Mouse (Mus musculus): ENCODE measurements at regions not wholly inside any gene's neighbourhood (a gene's known extent, or its start where the extent isn't known, plus 50 kb on each side); places are given as distances from the start of the nearest gene placed in this dataset.

DNA sequence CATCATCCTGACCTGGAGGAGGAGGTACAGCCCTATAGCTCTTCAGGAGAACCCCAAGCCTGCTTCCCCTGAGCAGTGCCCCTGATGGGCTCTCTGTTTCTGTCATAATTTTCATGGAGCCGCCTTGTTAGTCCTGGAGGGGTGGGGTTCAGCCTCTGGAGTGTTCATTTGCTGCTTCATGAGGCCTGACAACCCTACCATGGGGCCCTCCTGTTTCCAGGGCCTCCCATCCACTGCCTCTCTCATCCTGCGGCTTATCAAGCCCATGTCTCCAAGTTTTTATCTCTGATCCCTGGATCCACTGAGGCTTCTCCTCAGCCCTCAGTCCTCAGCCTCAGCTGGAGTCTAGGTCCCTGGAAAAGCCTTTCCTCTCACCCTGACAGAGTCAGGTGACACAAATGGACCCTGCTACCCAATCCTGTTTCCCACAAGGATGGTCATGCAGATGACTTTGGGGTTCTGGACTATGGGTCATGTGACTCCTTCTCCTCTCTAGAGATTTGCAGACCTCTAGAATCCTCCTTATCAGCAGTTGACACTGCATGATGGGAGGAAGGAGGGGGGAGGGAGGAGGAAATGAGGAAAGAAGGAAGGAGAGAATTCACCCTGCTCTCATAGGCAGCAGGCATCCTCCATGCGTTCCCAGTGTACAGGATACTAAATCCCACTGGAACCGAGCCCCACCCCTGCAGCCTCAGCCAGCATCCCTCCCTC, 59.3 kb upstream of the Runx3 start:
- ATAC-seq (ENCODE audit: low FRiP score) (no peak), DNase-seq (ENCODE audit: low spot score) (no peak)
- no peaks in the 10 kb centered on the region for H3K36me3 ChIP-seq (replicated peaks; ENCODE audit: control insufficient read depth, insufficient read depth)
- no peaks in the 10 kb centered on the region for H3K4me1 ChIP-seq (replicated peaks; ENCODE audit: control insufficient read depth, insufficient read depth, low read length)
- 75% methylated on average over 4 of the region's 4 CpGs for WGBS
- H3K9me3 ChIP-seq (ENCODE audit: control insufficient read depth, low read length) = no peaks in the 10 kb centered on the region
- H3K4me3 ChIP-seq (replicated peaks; ENCODE audit: low read length) = no peak overlapping the region
- H3K27ac ChIP-seq = no peak overlapping the region
- H3K9ac ChIP-seq = no peak overlapping the region
- H3K27me3 ChIP-seq (ENCODE audit: control insufficient read depth, insufficient read depth, low read length) = no peaks in the 10 kb centered on the region
- H3K4me2 ChIP-seq (replicated peaks) = no peak overlapping the region

DNA sequence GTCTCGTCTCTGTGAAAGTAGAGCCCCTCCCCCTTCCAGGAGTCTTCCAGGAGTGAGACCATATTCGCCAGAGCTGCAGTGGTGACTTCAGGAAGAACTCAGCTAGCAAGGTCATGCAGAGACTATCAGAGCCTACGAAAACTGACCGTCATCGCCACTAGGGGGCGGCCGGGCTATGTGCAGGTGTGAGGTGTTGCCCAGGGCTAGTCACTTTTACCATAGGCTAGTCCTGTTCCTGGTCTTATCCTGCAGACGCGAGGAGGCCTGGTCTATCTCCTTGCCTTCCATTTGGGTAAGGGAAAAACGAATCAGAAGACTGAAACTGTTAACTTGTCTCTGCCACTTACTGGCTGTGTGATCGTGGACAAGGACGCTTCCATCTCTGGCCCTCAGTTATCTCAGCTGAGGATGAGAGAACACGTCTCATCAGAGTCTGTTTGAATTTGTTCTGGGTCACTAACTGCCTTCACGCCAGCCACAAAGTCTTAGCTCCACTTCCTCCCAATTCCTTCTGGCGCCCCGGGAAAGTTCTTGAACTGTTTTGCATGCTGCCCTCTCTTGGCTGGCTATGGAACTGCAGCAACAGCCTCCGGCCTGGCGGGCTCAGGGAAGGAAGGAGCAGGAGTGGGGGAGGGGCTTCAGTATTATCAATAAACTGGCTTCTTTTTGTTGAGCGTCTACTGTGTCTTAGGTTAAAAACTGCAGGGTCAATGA, 53.5 kb upstream of the Runx3 start:
- Histone ChIP-seq H3K27me3 (ENCODE audit: control insufficient read depth, insufficient read depth, low read length) (no peaks in the 10 kb centered on the region), H3K36me3 (replicated peaks; ENCODE audit: control insufficient read depth, insufficient read depth) (no peaks in the 10 kb centered on the region), H3K9ac (no peak overlapping the region), H3K4me1 (replicated peaks; ENCODE audit: control insufficient read depth, insufficient read depth, low read length) (no peaks in the 10 kb centered on the region), H3K4me3 (replicated peaks; ENCODE audit: low read length) (no peak overlapping the region), H3K4me2 (replicated peaks) (0 out of 2 replicates have a peak overlapping the region, but pooled peaks have one; percentile 6), H3K9me3 (ENCODE audit: control insufficient read depth, low read length) (no peaks in the 10 kb centered on the region), H3K27ac (no peak overlapping the region)
- no peak for ATAC-seq (ENCODE audit: low FRiP score)
- WGBS = 10% methylated on average over 19 of the region's 19 CpGs
- DNase-seq (ENCODE audit: low spot score) = peak; percentile 80

DNA sequence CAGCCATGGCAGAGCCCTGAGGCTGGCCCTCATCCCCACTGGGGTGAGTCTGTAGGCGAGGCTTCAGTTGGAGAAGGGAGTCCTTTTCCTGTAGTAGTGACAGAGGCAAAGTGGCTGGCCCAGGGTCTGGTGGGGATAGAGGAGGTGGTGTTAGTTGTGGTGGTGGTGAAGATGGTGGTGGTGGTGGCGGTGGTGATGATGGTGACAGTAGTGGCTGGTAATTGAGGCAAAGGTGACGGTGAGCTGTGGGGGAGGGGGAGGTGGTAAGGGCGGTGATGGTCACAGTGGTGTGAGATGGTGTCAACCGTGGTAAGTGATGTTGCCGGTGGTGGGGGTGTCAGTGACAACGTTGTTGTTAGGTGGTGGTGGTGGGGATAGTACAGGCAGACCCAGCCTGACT, 52.6 kb upstream of the Runx3 start:
- no peaks in the 10 kb centered on the region for H3K4me1 ChIP-seq (replicated peaks; ENCODE audit: control insufficient read depth, insufficient read depth, low read length)
- no peak for DNase-seq (ENCODE audit: low spot score)
- H3K4me2 ChIP-seq (replicated peaks) = no peak overlapping the region
- WGBS = 92% methylated on average over 7 of the region's 7 CpGs
- H3K27me3 ChIP-seq (ENCODE audit: control insufficient read depth, insufficient read depth, low read length) = no peaks in the 10 kb centered on the region
- ATAC-seq (ENCODE audit: low FRiP score) = no peak
- H3K27ac ChIP-seq = no peak overlapping the region
- no peak overlapping the region for H3K4me3 ChIP-seq (replicated peaks; ENCODE audit: low read length)
- no peaks in the 10 kb centered on the region for H3K9me3 ChIP-seq (ENCODE audit: control insufficient read depth, low read length)
- no peaks in the 10 kb centered on the region for H3K36me3 ChIP-seq (replicated peaks; ENCODE audit: control insufficient read depth, insufficient read depth)
- H3K9ac ChIP-seq = no peak overlapping the region

DNA sequence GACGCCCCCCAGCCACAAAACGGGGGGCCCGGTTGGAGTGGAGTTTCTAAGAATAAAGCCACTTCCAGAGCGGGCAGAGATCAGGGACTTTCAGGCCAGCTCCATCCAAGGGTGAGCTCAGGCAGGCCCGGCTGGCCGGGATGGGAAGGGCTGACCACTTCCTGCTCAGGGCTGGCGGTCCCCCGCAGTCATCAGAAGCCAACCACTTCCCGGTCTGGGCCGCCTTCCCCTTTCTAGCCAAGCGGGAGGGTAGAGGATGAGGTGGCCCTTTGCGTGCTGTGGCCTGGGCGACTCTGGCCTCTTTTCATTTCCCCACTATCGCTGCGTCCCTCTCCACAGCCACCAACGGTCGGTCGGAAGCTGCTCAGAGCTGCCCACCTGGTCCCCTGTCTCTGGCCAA, 50.6 kb upstream of the Runx3 start:
- Histone ChIP-seq H3K4me3 (replicated peaks; ENCODE audit: low read length) (no peak overlapping the region), H3K36me3 (replicated peaks; ENCODE audit: control insufficient read depth, insufficient read depth) (no peaks in the 10 kb centered on the region), H3K4me1 (replicated peaks; ENCODE audit: control insufficient read depth, insufficient read depth, low read length) (no peaks in the 10 kb centered on the region), H3K27me3 (ENCODE audit: control insufficient read depth, insufficient read depth, low read length) (no peaks in the 10 kb centered on the region), H3K9ac (no peak overlapping the region), H3K27ac (no peak overlapping the region), H3K4me2 (replicated peaks) (no peak overlapping the region), H3K9me3 (ENCODE audit: control insufficient read depth, low read length) (no peaks in the 10 kb centered on the region)
- DNase-seq (ENCODE audit: low spot score) = no peak
- 76% methylated on average over 18 of the region's 18 CpGs for WGBS
- ATAC-seq (ENCODE audit: low FRiP score) = no peak
